Mouse (Mus musculus): ENCODE data around the gene Il22ra1. TPM values are rescaled to one million over a fixed set of nuclear protein-coding genes. Genes with fewer than 3 reads are reported as not detected.

Il22ra1 gene
- total RNA-seq, 2 experiments from 2014 or later: not detected

DNA sequence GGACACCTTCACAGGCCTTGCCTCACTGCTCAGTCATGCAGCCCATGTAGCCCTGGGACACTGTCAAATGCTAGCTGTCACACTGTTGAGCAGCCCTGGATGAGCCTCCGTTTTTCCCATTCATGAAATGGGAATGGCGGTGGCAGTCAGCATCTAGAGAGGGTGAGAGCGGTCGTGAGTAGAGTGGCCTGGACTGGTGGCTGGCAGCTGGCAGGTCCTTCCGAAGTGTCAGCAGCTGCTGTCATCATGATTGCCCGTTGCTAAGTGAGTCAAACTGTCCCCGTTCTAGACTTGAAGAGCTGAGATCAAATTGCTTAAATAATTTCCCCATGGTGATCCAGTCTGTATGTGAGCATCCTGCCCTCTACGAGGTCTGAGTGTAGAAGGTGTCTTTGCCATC, 3.0 kb downstream of the Il22ra1 start:
- no peak for DNase-seq
- intact Hi-C loops (cut with DNase I): no loop called here

DNA sequence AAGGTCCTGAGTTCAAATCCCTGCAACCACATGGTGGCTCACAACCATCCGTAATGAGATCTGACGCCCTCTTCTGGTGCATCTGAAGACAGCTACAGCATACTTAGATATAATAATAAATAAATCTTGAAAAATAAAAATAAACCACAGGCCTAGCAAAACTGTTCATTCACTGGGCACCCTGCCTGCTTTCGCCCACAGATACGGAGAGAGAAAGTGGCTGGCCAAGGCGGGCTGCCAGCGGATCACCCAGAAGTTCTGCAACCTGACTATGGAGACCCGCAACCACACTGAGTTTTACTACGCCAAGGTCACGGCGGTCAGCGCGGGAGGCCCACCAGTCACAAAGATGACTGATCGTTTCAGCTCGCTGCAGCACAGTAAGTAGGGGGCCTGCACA, 5.9 kb downstream of the Il22ra1 start:
- intact Hi-C loops (cut with DNase I): no loop called here
- DNase-seq: no peak

DNA sequence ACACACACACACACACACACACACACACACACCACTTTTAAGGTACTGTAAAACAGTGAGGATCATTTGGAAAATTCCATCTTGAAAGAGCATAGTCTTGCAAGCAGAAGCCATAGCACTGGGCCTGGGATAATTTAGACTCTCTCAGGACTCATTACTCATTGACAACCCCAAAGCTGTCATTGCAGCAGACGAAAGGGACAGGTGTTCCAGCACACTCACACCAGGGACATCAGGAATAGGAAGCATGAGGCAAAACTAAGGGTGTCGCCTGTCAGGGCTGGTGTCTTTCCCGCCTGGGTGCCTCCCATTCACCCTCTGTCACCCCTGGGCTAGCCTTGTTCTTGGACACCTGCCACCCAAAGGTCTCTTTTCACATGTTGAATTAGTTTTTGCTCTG, 8.9 kb downstream of the Il22ra1 start:
- no peak for DNase-seq
- intact Hi-C loops (cut with DNase I): no loop called here

DNA sequence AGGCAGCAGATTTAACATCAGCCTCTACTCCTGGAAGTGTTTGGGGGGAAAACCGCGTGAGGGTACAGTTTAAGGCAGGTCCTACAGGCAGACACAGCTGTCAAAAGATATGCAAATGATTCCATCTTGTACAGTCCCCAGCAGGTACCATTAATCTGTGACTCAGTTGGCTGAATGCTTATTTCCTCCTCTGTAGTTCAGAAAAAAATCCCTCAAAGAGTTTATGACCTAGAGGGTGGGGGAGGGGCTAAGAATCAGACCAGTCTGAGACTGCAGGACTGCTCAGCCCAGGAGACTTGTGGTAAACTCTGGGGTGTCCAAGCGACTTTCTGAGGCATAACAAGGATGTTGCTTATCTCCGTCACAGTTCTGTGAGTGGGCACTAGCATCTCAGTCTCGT, 10.3 kb downstream of the Il22ra1 start:
- intact Hi-C loops (cut with DNase I): no loop called here
- no peak for DNase-seq

DNA sequence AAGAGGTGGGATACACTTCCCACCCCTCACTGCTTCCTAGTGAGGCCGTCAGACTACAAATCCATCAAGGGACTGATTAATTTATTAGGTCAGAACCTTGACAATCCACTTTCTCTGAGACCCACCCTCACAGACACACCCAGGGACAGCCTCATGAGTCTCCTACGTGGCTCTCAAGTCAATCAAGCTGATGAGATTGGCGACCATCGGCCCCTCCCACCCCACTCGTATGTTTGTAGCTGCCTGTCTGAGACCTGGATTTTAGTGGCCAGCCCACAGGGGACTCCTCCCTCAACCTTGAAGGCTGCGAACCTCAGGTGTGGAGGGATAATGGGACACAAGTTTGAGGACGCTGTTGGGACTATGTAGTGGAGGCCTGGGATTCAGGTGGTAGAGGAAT, 11.2 kb downstream of the Il22ra1 start:
- intact Hi-C loops (cut with DNase I): no loop called here
- DNase-seq: no peak

DNA sequence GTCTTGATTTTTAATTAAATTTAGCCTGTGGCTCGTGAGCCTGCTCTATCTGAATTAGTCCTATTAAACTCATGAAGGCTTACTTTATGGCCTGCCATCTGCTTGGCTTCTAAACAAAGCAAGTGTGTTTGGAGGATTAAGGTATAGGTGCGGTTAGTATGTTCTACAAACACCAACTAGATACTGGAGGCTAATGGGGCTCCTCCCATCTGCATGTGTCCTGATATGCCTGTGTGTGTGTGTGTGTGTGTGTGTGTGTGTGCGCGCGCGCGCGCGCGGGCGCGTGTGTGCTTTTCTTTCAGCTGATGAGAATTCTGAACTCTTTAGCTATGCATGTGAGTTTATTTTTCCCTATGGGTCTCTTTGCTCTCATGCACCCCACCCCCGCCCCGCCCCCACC, 11.7 kb downstream of the Il22ra1 start:
- intact Hi-C loops (cut with DNase I): no loop called here
- no peak for DNase-seq

DNA sequence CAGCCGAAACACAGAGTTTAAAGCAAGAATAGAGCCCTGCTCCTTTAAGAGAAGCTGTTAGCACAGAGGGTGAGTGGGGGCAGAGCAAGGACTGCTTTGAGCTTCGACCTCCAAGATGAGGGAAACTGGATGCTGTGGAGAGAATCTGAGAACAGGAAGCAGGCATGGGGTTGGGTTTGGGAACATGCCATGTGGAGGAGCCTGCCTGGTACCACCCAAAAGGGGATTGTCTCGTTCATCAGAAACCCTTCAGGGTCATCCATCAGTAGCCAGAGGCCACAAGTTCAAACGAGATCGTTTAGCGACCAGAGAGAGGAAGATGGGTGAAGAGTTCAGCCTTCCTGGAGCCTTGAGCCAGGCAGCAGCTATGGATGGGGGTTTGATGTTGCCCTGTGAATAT, 15.5 kb downstream of the Il22ra1 start:
- intact Hi-C loops (cut with DNase I): no loop called here
- no peak for DNase-seq

DNA sequence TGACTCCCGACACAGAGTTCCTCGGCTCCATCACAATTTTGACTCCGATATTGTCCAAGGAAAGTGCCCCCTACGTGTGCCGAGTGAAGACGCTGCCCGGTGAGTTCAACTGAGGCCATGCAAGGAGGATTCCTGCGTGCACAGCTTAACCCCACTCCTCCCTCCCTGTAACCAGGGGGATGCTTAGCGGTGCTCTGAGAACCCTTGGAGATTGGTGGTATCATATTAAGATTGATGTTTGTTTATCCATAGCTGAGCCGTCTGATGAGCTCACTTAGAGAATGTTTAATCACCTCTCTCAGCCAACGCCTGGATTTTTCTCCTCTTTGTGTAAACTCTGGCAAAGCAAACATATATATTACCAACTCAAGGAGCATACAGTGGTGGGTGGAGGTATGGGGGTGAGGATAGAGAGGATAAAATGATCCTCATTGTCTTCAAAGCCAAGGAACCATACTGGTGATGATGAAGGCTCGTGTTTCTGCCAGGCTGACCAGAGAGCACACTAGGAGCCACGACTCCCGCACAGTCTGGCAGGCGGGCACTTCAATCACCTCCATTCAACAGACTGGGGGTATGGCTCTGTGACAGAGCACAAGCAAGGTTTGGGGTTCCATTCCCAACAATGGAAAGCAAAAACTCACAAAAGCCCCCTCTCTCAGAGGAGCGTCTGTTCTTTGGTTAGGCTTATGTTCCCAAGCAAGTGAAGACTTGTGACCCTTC, 16.9 kb downstream of the Il22ra1 start:
- no peak for DNase-seq
- intact Hi-C loops (cut with DNase I): no loop called here

DNA sequence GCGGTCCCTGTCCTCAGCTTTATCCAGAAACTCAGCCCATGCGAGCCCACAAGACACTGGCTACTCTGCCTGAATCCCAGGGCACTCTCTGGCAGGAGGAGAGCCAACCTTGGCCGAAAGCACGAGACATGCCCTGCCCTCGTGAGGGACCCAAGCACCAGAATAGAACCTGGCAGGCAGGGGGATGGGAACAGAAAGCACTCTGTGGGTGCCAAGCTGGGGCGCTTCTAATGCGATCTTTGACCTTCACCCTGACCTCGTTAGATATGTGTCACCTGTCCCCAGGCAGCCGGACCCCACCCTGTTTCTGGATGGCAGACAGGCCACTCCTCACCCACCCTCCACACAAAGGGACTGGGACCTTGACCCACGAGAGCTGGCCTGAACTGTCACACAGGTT, 17.6 kb downstream of the Il22ra1 start:
- no peak for DNase-seq
- intact Hi-C loops (cut with DNase I): no loop called here

DNA sequence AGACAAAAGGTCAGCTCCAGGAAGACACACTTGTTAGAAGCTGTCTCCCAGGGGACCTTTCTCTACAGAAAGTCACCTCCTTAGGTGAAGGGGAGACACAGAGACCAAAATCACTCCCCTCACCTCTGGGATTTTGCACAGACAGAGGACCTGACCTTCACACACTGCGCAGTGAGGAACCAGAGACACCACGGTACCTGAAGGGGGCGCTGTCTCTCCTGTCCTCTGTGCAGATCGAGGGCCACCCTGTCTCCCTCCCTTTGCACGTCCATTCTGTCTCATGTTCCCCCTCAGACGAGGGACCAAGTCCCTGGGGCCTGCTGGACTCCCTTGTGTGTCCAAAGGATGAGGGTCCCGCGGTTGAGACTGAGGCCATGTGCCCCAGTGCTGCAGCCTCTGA, 22.9 kb downstream of the Il22ra1 start:
- intact Hi-C loops (cut with DNase I): no loop called here
- DNase-seq: no peak

DNA sequence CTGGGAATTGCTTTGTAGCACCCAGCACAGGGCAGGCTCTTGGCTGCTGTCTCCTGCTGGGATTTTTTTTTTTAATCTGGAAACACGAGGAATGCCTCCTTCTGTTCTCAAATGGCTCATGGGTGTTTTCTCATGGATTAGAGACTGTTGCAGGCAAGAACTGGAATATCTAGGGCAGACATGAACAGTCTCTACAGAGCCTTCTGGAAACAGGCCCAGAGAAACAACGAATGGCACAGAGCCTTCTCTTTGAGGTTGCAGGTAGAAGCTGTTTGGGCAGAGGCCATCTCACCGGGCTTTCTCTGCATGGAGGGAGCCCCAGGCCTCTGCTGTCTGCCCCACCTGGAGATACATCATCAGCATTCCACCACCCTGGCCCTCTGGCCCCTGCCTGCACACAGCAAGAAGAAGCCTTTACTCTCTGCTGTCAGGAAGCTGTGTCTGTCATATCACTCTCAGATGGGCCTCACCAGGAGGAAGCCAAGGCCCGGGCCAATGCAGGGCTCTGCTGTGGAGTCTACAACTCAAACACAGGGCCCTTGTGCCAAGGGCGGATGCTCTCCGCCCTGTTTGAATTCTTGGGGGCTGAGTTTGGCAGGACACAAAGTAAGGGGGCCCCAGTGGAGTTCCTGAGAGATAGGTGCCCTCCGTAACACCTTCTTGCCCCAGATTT, 24.3 kb downstream of the Il22ra1 start:
- intact Hi-C loops (cut with DNase I): no loop called here
- no peak for DNase-seq

DNA sequence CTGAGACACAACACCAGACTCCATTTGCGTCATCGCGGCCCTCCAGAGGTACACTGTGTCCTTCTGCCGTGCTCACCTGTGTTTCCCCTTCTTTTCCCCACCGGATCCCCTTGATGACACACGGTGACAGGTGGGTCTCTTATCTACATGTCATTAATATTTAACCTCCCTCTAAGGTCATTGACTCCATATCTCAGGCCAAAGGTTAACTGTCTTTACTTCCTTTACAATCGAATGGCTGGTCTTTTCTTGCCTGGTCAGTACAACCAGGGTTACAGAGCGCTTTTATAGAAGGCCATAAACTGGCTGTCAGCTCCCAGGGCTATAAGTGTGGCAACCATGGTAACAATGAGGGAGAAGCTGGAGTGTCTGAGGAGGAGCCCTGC, 24.8 kb downstream of the Il22ra1 start:
- DNase-seq: no peak
- intact Hi-C loops (cut with DNase I): no loop called here

DNA sequence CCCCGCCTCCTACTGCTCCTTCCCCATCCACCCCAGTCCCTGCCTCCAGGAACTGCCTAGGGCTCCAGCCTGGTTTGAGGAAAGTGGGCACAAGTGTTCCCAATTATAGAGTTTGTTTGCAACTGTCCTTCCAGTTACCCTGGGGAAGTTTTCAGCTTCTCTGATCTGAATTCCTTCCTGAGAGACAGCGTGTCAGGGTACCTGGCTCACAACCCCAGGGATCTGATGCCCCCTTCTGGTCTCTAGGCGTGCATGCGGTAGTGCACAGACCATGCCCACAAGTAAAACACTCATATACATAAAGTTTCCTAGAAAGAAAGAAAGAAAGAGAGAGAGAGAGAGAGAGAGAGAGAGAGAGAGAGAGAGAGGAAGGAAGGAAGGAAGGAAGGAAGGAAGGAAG, 30.4 kb downstream of the Il22ra1 start:
- DNase-seq: no peak
- intact Hi-C loops (cut with DNase I): no loop called here

DNA sequence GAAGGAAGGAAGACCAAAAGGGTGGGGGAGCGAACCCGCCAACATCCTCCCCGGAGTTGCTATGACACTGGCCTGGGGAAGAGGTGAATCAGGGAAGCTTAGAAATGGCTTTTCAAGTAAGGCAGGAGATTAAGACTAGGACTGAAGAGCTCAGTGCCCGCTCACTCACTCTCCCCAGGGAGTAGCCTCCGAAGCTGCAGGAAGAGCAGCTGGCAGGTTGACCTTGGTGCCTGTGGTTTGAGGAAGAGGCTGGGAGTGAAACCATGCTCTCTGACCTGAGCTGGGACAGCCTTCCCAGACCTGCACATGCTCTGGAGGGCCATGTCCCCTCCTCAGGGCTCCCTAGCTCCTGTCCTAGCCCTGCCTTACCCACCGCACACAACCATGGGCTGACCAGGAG, 30.9 kb downstream of the Il22ra1 start:
- DNase-seq: no peak
- intact Hi-C loops (cut with DNase I): no loop called here

DNA sequence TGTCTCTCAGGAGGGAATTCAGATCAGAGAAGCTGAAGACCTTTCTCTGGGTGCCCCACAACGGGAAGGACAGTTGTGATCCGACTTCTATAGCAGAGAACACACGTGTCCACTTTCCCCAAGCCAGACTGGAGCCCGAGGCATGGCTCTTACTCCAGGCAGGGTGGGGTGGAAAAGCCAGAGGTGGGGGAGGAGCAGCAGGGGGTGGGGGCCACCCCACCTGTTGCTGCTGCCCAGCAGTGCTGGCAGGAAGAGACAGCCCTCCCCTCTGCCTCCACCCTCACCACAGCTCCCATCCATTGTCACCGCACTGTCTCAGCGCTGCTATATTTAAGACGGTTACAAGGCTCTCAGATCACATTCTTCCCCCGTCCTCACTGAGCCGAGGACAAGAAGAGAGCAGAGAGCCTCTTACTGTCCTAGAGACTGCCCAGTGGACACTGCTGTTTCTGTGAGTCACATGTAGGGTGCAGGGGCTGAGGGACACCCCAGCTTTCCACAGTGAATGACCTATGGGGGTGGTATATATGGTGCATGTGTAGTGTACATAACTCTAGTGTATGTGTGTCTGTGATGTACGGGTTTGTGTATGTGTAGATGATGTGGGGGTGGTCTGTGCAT, 31.5 kb downstream of the Il22ra1 start, which contains the start of gene Myom3:
TSS of gene Myom3 (plus strand) at position 360 of the 621 bp plus-strand sequence.
- no peak for DNase-seq
- intact Hi-C loops (cut with DNase I): no loop called here

DNA sequence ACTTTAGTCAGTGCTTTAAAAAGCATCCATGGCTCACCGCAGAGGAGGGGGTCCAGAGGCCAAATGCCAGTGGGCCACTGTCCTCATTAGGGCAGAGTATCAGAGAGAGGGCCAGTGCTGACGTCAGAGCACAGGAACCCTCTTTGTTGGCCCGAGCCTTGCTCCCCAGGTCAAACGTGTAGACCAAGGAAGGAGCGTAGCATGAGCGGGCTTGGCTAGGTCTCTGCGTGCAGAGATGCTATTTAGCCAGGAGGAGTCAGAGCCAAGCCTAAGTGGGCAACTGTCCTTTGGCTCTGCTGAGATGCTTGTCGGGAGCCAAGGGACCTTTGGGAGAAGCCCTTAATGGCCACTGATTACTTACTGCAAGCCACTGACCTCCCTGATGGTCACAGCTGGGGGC, 33.1 kb downstream of the Il22ra1 start:
- no peak for DNase-seq
- intact Hi-C loops (cut with DNase I): no loop called here

DNA sequence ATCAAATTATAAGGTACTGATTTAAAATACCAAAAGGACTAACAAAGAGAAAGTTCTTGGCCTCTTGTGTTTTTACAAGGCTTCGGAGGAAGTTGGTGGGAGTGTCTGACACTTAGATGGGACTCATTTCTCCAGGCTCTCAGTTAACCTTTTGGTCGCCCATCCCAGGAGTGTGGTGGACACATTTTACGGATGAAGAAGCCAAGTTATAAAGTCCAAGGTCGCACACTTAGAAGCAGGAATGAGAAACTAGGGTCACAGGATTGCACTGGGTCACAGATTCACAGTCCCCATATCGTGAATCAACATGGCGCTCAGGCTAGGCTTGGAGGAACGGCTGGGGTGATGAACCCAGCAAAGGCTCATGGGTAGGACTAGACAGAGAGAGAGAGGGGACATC, 33.6 kb downstream of the Il22ra1 start:
- intact Hi-C loops (cut with DNase I): no loop called here
- DNase-seq: no peak

DNA sequence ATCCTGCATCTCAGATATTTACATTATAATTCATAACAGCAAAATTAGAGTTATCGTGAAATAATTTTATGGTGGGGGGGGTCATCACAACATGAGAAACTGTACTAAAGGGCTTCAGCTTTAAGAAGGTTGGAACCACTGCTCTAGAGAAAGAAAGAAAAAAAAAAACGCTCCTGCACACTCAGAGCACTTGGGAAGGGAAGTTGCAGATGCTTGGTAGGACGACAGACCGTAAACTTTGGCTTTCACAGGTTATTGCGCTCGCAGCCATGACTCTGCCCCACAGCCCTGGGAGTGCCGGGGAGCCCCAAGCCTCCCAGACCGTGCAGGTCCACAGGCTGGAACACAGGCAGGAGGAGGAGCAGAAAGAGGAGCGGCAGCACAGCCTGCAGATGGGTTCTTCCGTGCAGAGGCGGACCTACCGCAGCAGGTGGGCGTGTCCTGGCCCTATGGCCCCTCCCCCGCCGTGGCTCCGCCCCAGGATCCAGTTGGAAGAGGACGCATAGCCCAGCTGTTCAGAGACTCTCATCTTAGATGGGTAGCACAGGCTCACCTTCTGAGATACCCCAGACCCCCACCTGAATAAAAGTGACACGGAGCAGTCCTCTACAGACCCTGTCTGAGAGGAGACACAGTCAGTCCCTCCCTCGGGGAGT, 34.4 kb downstream of the Il22ra1 start:
- peak; percentile 28 to 33 for DNase-seq
- intact Hi-C loops (cut with DNase I): no loop called here

DNA sequence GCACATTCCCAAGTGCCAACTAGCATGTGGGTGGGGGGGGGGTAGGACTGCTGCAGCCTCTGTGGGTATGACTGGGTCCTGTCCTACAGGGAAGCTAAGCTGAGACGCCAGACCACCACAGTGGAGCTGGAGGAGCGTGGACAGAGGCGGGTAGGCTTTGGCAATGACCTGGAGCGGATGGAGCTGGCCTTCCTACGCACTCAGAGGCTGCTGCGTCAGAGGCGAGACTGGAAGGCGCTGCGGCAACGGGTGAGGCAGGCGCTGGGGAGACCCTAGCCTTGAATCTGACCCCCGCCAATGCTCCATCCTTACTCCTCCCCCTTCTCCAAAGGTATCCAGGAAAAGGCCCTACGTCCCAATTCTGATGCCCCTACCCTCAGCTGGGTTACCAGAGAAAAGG, 36.7 kb downstream of the Il22ra1 start:
- no peak for DNase-seq
- intact Hi-C loops (cut with DNase I): loop anchor here (5.0 kb wide), 1 partner anchor 42 kb away; no protein-coding TSS in a partner anchor

DNA sequence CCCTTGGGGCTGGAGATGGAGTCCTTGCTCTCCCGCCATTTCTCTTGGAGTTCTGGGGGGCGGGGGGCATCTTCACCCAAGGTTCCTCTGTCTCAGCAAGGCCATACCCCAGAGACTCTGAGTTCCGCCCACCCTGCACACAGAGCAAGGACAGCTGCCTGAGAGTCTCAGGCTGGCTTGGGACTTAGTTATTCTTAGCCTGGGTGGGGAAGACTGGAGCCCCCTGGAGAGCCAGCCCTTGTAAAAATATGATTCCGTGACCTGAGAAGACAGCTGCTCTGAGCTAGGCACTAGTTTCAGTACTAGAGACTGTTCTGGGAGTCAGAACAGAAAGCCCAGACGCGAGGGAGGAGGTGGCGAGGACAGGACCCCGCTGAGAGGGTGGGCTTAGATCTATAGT, 37.7 kb downstream of the Il22ra1 start:
- intact Hi-C loops (cut with DNase I): loop anchor here (5.0 kb wide), 1 partner anchor 43 kb away; no protein-coding TSS in a partner anchor
- DNase-seq: no peak

DNA sequence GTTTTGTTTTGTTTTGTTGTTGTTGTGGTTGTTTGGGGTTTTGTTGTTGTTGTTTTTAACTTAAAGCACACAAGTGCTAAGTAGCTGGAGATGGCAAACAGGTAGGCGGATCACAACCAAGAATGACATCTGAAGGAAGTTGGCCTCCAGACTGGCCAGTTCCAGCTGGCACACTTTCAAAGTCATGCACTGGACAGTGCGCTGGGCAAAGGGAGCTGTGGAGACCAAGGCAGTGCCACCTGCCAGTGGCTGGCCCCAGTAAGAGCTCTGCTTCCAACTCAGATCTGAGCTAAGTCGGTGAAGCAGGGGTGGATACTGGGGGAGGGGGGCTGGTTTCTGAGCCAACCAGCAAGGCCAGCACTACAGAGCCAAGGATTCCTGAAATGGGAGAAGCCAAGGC, 39.0 kb downstream of the Il22ra1 start:
- intact Hi-C loops (cut with DNase I): loop anchor here (5.0 kb wide), 1 partner anchor 45 kb away; no protein-coding TSS in a partner anchor
- DNase-seq: no peak
